Mouse (Mus musculus): ENCODE results near the gene Sema3a.

GRCm38 (mm10) chr5:13547472-13548209 is 422.4 kb downstream of the Sema3a start:
- TF ChIP-seq POLR2A (IDR thresholded peaks at IDR 0.05; ENCODE audit: borderline replicate concordance, extremely low read depth, insufficient read depth, insufficient read length, poor library complexity, severe bottlenecking) (no peak), CTCF (IDR thresholded peaks at IDR 0.05; ENCODE audit: borderline replicate concordance, extremely low read depth, insufficient read depth, insufficient read length) (no peak)

All from brain, embryonic 14.5 days (tissue).